Mouse (Mus musculus) heart, adult 2 months (tissue): Measurements from ENCODE around the gene Zfp113.

Source experiments
- CTCF ChIP-seq: fragments of 200-600 bp; IDR thresholded peaks from 2 replicates; pipeline ENCODE4 v1.8.1; 2022; ENCODE audit warnings: antibody characterized with exemption, mild to moderate bottlenecking, moderate library complexity
- POLR2A ChIP-seq: fragments of 200-500 bp; IDR thresholded peaks from 2 replicates; pipeline ENCODE4 v1.6.1; 2011; ENCODE audit warnings: mild to moderate bottlenecking, low read depth, low read length, control low read depth; ENCODE audit not compliant: insufficient read depth

GRCm38 (mm10) chr5:138137935-138138549 is 17.5 kb downstream of the Zfp113 start:
- TF ChIP-seq CTCF (peak; percentile 76), POLR2A (no peak)
